Mouse (Mus musculus): Measurements from ENCODE around the gene Col8a2.

DNA sequence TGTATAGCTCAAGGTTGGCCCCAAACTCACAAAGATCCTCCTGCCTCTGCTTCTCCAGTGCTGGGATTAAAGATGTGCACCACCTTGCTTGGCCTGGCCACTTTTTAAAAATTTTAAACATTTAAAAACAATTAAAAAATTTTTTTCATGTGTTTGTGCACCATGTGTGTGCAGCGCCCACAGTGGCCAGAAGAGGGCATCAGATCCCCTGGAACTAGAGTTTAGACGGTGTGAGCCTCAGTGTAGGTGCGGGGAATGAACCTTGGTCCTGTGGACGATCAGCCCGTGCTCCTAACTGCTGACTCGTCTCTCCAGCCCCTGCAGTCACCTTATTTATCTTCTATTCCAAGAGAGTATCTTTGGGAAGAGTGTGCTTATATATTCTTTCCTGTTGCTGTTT, 19.5 kb downstream of the Col8a2 start:
- TF ChIP-seq GATA1 (IDR thresholded peaks at IDR 0.05; ENCODE audit: borderline replicate concordance, low read length) (no peak), FLI1 (IDR thresholded peaks at IDR 0.05; ENCODE audit: low read length) (no peak)

Measured in megakaryocyte, embryonic 14.5 days (primary cell).